Mouse (Mus musculus): ENCODE data around the gene Clec10a. TPM values are rescaled to one million over a fixed set of nuclear protein-coding genes. Genes with fewer than 3 reads are reported as not detected.
"Not testable (repeated sequence)": the region's sequence is repeated elsewhere in the genome, so short reads cannot be mapped to it uniquely, and the experiment has no call there.

Gene Clec10a
- polyA plus RNA-seq, 1 experiment from 2014 or later, result not detected

GRCm38 (mm10) chr11:70162336-70162735, 6.3 kb downstream of the Clec10a start:
- ATAC-seq (ENCODE audit: low read depth), result no peak
- H3K36me3 ChIP-seq (ENCODE audit: control insufficient read depth, insufficient read depth, low read length), result no peaks in the 10 kb centered on the region
- H3K27me3 ChIP-seq (ENCODE audit: control insufficient read depth, insufficient read depth, low read length), result no peaks in the 10 kb centered on the region
- no peak overlapping the region for H3K4me2 ChIP-seq (ENCODE audit: low read depth, low read length)
- WGBS, result 73% methylated on average over 3 of the region's 3 CpGs
- H3K4me3 ChIP-seq (ENCODE audit: low read depth, low read length), result no peak overlapping the region
- H3K9me3 ChIP-seq (ENCODE audit: control insufficient read depth, low read length), result no peaks in the 10 kb centered on the region
- no peak overlapping the region for H3K9ac ChIP-seq (replicated peaks; ENCODE audit: low read depth, low read length)
- no peaks in the 10 kb centered on the region for H3K4me1 ChIP-seq (ENCODE audit: control insufficient read depth, insufficient read depth, low read length)
- no peak overlapping the region for H3K27ac ChIP-seq (ENCODE audit: low read depth, low read length)

DNA sequence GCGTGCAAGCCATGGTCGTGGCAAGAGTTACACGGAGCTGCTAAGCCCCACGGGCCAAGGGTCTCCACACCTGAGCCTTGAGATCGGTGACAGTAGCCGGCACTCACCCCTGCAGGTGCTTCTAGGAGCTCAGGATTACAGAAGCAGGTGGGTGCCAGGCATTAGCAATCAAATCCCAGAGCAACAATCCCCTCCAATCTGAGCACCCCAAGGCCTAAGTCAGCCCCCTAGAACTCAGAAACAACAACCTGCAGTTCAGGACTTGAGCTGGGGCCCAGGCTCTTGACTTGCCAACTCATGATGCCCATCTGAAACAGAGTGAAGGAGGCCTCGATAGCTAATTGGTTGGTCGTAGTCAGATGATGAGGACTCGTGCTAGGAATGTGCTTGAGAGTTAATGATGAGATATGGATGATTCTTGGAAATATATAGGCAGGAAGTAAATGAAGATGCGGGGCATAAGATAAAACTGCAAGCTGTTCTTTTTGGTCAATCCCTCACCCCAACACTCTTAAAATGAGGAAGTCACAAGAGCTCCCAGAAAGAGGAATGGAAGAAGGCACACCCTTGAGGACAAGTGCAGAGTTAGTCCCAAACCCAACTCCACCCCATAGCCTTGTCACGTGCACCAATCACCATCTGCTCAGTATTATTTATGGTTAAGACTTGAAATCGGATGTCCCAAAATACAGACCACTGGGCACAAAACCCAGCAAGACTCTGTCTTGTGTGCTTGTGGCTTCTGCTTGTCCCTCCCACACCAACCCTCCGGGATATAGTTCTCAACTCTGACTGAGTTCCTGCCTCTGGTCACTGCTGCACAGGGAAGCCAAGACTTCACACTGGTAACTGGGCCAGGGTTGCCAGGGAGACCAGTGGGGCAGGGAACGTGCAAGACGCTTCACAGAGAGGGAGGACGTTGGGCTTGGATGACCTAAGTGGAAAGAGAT, 10.2 kb downstream of the Clec10a start:
- no peak for ATAC-seq (ENCODE audit: low read depth)
- Histone ChIP-seq H3K27ac (ENCODE audit: low read depth, low read length) (no peak overlapping the region), H3K27me3 (ENCODE audit: control insufficient read depth, insufficient read depth, low read length) (no peaks in the 10 kb centered on the region), H3K36me3 (ENCODE audit: control insufficient read depth, insufficient read depth, low read length) (no peaks in the 10 kb centered on the region), H3K9ac (replicated peaks; ENCODE audit: low read depth, low read length) (no peak overlapping the region), H3K9me3 (ENCODE audit: control insufficient read depth, low read length) (no peaks in the 10 kb centered on the region), H3K4me1 (ENCODE audit: control insufficient read depth, insufficient read depth, low read length) (no peaks in the 10 kb centered on the region), H3K4me3 (ENCODE audit: low read depth, low read length) (no peak overlapping the region), H3K4me2 (ENCODE audit: low read depth, low read length) (no peak overlapping the region)
- WGBS, result 74% methylated on average over 16 of the region's 16 CpGs

DNA sequence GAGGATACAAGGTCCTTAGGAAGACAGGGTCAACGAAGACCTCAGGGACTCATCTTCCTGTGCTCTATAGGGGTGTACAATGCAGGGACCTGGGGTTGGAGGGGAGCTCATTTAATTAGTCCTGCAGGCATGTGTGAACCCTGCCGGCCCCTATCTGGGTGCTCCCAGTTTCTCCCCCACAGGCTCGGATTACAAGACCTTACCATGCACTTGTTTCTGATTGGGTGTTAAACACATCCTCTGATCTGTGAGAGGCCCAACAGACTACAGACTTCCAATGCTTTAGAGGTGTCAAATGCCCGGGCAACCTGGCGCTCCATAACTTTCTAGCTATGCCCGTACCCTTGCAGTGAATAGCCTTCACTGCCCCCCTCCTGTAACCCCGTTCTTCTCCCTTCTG, 12.1 kb downstream of the Clec10a start:
- Histone ChIP-seq H3K27me3 (ENCODE audit: control insufficient read depth, insufficient read depth, low read length) (no peaks in the 10 kb centered on the region), H3K4me1 (ENCODE audit: control insufficient read depth, insufficient read depth, low read length) (no peaks in the 10 kb centered on the region), H3K4me3 (ENCODE audit: low read depth, low read length) (no peak overlapping the region), H3K9ac (replicated peaks; ENCODE audit: low read depth, low read length) (no peak overlapping the region), H3K27ac (ENCODE audit: low read depth, low read length) (no peak overlapping the region), H3K9me3 (ENCODE audit: control insufficient read depth, low read length) (no peaks in the 10 kb centered on the region), H3K4me2 (ENCODE audit: low read depth, low read length) (no peak overlapping the region), H3K36me3 (ENCODE audit: control insufficient read depth, insufficient read depth, low read length) (no peaks in the 10 kb centered on the region)
- whole genome bisulfite sequencing, result 60% methylated on average over 7 of the region's 7 CpGs
- ATAC-seq (ENCODE audit: low read depth), result no peak

- ATAC-seq (ENCODE audit: low read depth); H3K36me3 ChIP-seq (ENCODE audit: control insufficient read depth, insufficient read depth, low read length); H3K4me2 ChIP-seq (ENCODE audit: low read depth, low read length); H3K4me1 ChIP-seq (ENCODE audit: control insufficient read depth, insufficient read depth, low read length); H3K9ac ChIP-seq (replicated peaks; ENCODE audit: low read depth, low read length); H3K27me3 ChIP-seq (ENCODE audit: control insufficient read depth, insufficient read depth, low read length); H3K9me3 ChIP-seq (ENCODE audit: control insufficient read depth, low read length); H3K27ac ChIP-seq (ENCODE audit: low read depth, low read length); H3K4me3 ChIP-seq (ENCODE audit: low read depth, low read length): not testable (repeated sequence)
- WGBS, result 96% methylated on average over 7 of the region's 7 CpGs
These were observed 13.5 kb downstream of the Clec10a start for GRCm38 (mm10) chr11:70169471-70169870.

GRCm38 (mm10) chr11:70170291-70170690, 14.3 kb downstream of the Clec10a start:
- 79% methylated on average over 7 of the region's 7 CpGs for WGBS
- no peaks in the 10 kb centered on the region for H3K27me3 ChIP-seq (ENCODE audit: control insufficient read depth, insufficient read depth, low read length)
- H3K9ac ChIP-seq (replicated peaks; ENCODE audit: low read depth, low read length), result no peak overlapping the region
- no peak overlapping the region for H3K4me2 ChIP-seq (ENCODE audit: low read depth, low read length)
- no peaks in the 10 kb centered on the region for H3K4me1 ChIP-seq (ENCODE audit: control insufficient read depth, insufficient read depth, low read length)
- no peak overlapping the region for H3K27ac ChIP-seq (ENCODE audit: low read depth, low read length)
- H3K4me3 ChIP-seq (ENCODE audit: low read depth, low read length), result no peak overlapping the region
- H3K36me3 ChIP-seq (ENCODE audit: control insufficient read depth, insufficient read depth, low read length), result no peaks in the 10 kb centered on the region
- H3K9me3 ChIP-seq (ENCODE audit: control insufficient read depth, low read length), result no peaks in the 10 kb centered on the region
- ATAC-seq (ENCODE audit: low read depth), result no peak

GRCm38 (mm10) chr11:70171181-70171580, 15.2 kb downstream of the Clec10a start:
- ATAC-seq (ENCODE audit: low read depth), result no peak
- Histone ChIP-seq H3K9ac (replicated peaks; ENCODE audit: low read depth, low read length) (no peak overlapping the region), H3K4me2 (ENCODE audit: low read depth, low read length) (no peak overlapping the region), H3K27me3 (ENCODE audit: control insufficient read depth, insufficient read depth, low read length) (no peaks in the 10 kb centered on the region), H3K4me3 (ENCODE audit: low read depth, low read length) (no peak overlapping the region), H3K36me3 (ENCODE audit: control insufficient read depth, insufficient read depth, low read length) (no peaks in the 10 kb centered on the region), H3K9me3 (ENCODE audit: control insufficient read depth, low read length) (no peaks in the 10 kb centered on the region), H3K27ac (ENCODE audit: low read depth, low read length) (no peak overlapping the region), H3K4me1 (ENCODE audit: control insufficient read depth, insufficient read depth, low read length) (no peaks in the 10 kb centered on the region)
- WGBS, result 77% methylated on average over 7 of the region's 7 CpGs

DNA sequence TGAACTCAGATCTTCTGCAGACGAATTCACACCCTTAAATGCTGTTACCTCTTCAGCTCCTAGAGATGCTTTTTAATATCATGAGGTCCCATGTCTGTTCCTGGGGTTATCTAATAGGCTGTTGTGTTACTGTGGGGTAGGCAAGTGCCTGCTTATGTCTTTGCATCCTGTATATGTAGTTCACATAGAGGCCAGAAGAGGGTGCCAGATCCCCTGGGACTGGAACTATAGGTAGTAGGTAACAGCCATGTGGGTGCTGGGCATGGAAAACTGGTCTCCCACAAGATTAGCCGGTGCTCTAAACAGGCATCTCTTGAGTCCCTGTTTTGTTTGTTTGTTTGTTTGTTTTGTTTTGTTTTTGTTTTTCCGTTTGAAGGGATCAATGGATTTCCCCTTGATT, 15.8 kb downstream of the Clec10a start:
- 49% methylated on average over 3 of the region's 3 CpGs for WGBS

GRCm38 (mm10) chr11:70172298-70172697, 16.3 kb downstream of the Clec10a start:
- 53% methylated on average over 5 of the region's 5 CpGs for WGBS
- no peak overlapping the region for H3K4me2 ChIP-seq (ENCODE audit: low read depth, low read length)
- no peak overlapping the region for H3K9ac ChIP-seq (replicated peaks; ENCODE audit: low read depth, low read length)
- no peak for ATAC-seq (ENCODE audit: low read depth)
- no peaks in the 10 kb centered on the region for H3K36me3 ChIP-seq (ENCODE audit: control insufficient read depth, insufficient read depth, low read length)
- H3K9me3 ChIP-seq (ENCODE audit: control insufficient read depth, low read length), result no peaks in the 10 kb centered on the region
- H3K4me1 ChIP-seq (ENCODE audit: control insufficient read depth, insufficient read depth, low read length), result no peaks in the 10 kb centered on the region
- no peaks in the 10 kb centered on the region for H3K27me3 ChIP-seq (ENCODE audit: control insufficient read depth, insufficient read depth, low read length)
- no peak overlapping the region for H3K4me3 ChIP-seq (ENCODE audit: low read depth, low read length)
- H3K27ac ChIP-seq (ENCODE audit: low read depth, low read length), result no peak overlapping the region

More for the DNA sequence above, 15.8 kb downstream of the Clec10a start:
- H3K9me3 ChIP-seq (ENCODE audit: control insufficient read depth, low read length), result no peaks in the 10 kb centered on the region
- H3K4me1 ChIP-seq (ENCODE audit: control insufficient read depth, insufficient read depth, low read length), result no peaks in the 10 kb centered on the region
- no peak for ATAC-seq (ENCODE audit: low read depth)
- H3K9ac ChIP-seq (replicated peaks; ENCODE audit: low read depth, low read length), result no peak overlapping the region
- H3K36me3 ChIP-seq (ENCODE audit: control insufficient read depth, insufficient read depth, low read length), result no peaks in the 10 kb centered on the region
- H3K4me3 ChIP-seq (ENCODE audit: low read depth, low read length), result no peak overlapping the region
- H3K27ac ChIP-seq (ENCODE audit: low read depth, low read length), result no peak overlapping the region
- H3K4me2 ChIP-seq (ENCODE audit: low read depth, low read length), result no peak overlapping the region
- no peaks in the 10 kb centered on the region for H3K27me3 ChIP-seq (ENCODE audit: control insufficient read depth, insufficient read depth, low read length)

GRCm38 (mm10) chr11:70174491-70174890, 18.5 kb downstream of the Clec10a start:
- Histone ChIP-seq H3K4me3 (ENCODE audit: low read depth, low read length) (no peak overlapping the region), H3K27ac (ENCODE audit: low read depth, low read length) (no peak overlapping the region), H3K9ac (replicated peaks; ENCODE audit: low read depth, low read length) (no peak overlapping the region), H3K4me1 (ENCODE audit: control insufficient read depth, insufficient read depth, low read length) (no peaks in the 10 kb centered on the region), H3K27me3 (ENCODE audit: control insufficient read depth, insufficient read depth, low read length) (no peaks in the 10 kb centered on the region), H3K4me2 (ENCODE audit: low read depth, low read length) (no peak overlapping the region), H3K36me3 (ENCODE audit: control insufficient read depth, insufficient read depth, low read length) (no peaks in the 10 kb centered on the region), H3K9me3 (ENCODE audit: control insufficient read depth, low read length) (no peaks in the 10 kb centered on the region)
- WGBS, result 89% methylated on average over 4 of the region's 4 CpGs
- ATAC-seq (ENCODE audit: low read depth), result no peak

All from neural tube, embryonic 14.5 days (tissue).